Mouse (Mus musculus) limb, embryonic 14.5 days (tissue): ENCODE measurements around the gene Fbxw27. TPM values are rescaled to one million over a fixed set of nuclear protein-coding genes. Genes with fewer than 3 reads are reported as not detected.
"Not testable (repeated sequence)": the region's sequence is repeated elsewhere in the genome, so short reads cannot be mapped to it uniquely, and the experiment has no call there.

Source experiments
- ATAC-seq: fragments of 200-750 bp; cut with Nextera tagmentation; 2 replicates; pipeline ENCODE4 v1.8.0; 2017; ENCODE audit warnings: low read depth, moderate number of reproducible peaks, moderate TSS enrichment; ENCODE audit not compliant: low FRiP score
- DNase-seq: peaks from one replicate; pipeline ENCODE4 v3.0.0-alpha.2; 2015; ENCODE audit warnings: low spot score
- H3K27ac ChIP-seq: fragments of 300-500 bp; sonication (generic); replicated peaks from 2 replicates; pipeline ENCODE4 v1.5.1; 2014; ENCODE audit warnings: low read depth, mild to moderate bottlenecking, low read length, moderate library complexity, mixed read lengths
- H3K27me3 ChIP-seq: fragments of 300-500 bp; sonication (generic); 2 replicates; pipeline ENCODE4 v1.6.1; 2014; ENCODE audit warnings: low read length, mixed read lengths; ENCODE audit not compliant: control insufficient read depth, insufficient read depth
- H3K36me3 ChIP-seq: fragments of 300-500 bp; sonication (generic); 2 replicates; pipeline ENCODE4 v1.6.1; 2014; ENCODE audit warnings: mild to moderate bottlenecking, low read length, moderate library complexity, mixed read lengths; ENCODE audit not compliant: control insufficient read depth, insufficient read depth
- H3K4me1 ChIP-seq: fragments of 300-500 bp; sonication (generic); 2 replicates; pipeline ENCODE4 v1.6.1; 2014; ENCODE audit warnings: antibody characterized with exemption, low read length, mixed read lengths; ENCODE audit not compliant: control insufficient read depth, insufficient read depth
- H3K4me2 ChIP-seq: fragments of 300-500 bp; sonication (generic); replicated peaks from 2 replicates; pipeline ENCODE4 v1.6.1; 2014; ENCODE audit warnings: low read depth, mild to moderate bottlenecking, low read length, moderate library complexity; ENCODE audit not compliant: severe bottlenecking
- H3K4me3 ChIP-seq: fragments of 300-500 bp; sonication (generic); replicated peaks from 2 replicates; pipeline ENCODE4 v1.5.1; 2014; ENCODE audit warnings: low read length
- H3K9ac ChIP-seq: fragments of 300-500 bp; sonication (generic); 2 replicates; pipeline ENCODE4 v1.6.1; 2014; ENCODE audit warnings: mild to moderate bottlenecking, low read depth, low read length, moderate library complexity; ENCODE audit not compliant: severe bottlenecking
- H3K9me3 ChIP-seq: fragments of 300-500 bp; sonication (generic); 2 replicates; pipeline ENCODE4 v1.6.1; 2016; ENCODE audit warnings: low read length; ENCODE audit not compliant: control insufficient read depth
- POLR2A ChIP-seq: fragments of 200-500 bp; IDR thresholded peaks from 2 replicates; pipeline ENCODE4 v1.8.0; 2012; ENCODE audit warnings: inconsistent platforms, mild to moderate bottlenecking, moderate library complexity, borderline replicate concordance; ENCODE audit not compliant: insufficient read depth, insufficient read length; ENCODE audit errors: extremely low read depth
- WGBS: fragments of 180-500 bp; shearing (Covaris S2); extraction: QIAGEN DNeasy Blood & Tissue Kit; methylation state at CpG from one replicate; pipeline ENCODE4 v1.1.7; 2014; 5-methylcytosine and 5-hydroxymethylcytosine counted together
- polyA plus RNA-seq, 2 experiments: library from polyadenylated mRNA; depleted of rRNA in 1 of 2; stranded (reverse) in 1 of 2; unstranded in 1 of 2; fragments of >200 nt; fragmentation: Nextera tagmentation in 1 of 2; extraction: Ambion mirVana in 1 of 2; gene quantifications; 2 replicates each; pipeline versions ENCODE4 v1.2.1 to v1.2.3; 2012 to 2014

Fbxw27 gene
- polyA plus RNA-seq, 2 experiments = not detected

DNA sequence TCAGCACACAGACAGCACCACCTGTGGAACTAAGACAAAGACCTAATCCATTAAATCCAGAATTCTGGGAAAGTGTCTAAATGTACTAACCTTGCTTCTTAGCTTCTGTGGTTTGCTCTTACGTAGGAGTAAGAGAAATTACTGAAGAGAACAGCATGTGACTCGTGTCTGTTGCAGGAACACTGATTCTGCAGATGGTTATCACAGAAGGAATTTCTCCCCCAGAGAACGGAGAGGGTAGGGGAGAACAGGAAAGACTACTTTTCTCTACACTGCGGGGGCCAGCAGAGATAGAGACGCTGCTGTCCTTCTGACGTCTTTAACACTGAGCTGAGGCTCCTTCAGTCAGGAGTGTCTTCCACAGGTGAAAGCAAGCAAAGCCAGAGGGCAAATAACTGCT, 25.9 kb upstream of the Fbxw27 start:
- Histone ChIP-seq H3K4me3 (no peak overlapping the region), H3K9ac (no peak overlapping the region), H3K4me2 (no peak overlapping the region), H3K4me1 (no peaks in the 10 kb centered on the region), H3K36me3 (no peaks in the 10 kb centered on the region), H3K27ac (no peak overlapping the region), H3K27me3 (no peaks in the 10 kb centered on the region), H3K9me3 (no peaks in the 10 kb centered on the region)
- DNase-seq = no peak
- WGBS = 51% methylated on average over 6 of the region's 6 CpGs
- no peak for ATAC-seq
- TF ChIP-seq POLR2A = no peak

DNA sequence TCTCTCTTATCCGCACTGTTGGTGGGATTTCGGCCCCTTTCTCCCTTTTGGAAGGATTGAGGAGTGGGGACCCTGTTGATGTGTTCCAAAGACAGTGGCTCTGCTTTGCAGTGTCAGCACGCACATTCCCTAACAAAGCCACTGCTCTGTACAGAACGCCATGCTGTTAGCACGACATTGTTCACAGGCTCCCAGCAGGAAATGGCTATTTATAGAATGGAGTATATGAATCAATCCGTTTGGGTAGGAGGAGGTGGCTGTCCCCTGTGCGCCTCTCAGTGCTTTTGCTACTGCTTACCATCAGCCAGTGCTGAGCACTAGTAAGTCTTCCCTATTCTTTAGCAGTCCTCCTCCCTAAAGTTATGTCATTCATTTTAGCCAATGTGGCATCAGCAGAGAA, 23.0 kb upstream of the Fbxw27 start:
- Histone ChIP-seq H3K36me3 (no peaks in the 10 kb centered on the region), H3K4me3 (no peak overlapping the region), H3K4me2 (no peak overlapping the region), H3K27me3 (no peaks in the 10 kb centered on the region), H3K27ac (no peak overlapping the region), H3K4me1 (no peaks in the 10 kb centered on the region), H3K9me3 (no peaks in the 10 kb centered on the region), H3K9ac (no peak overlapping the region)
- ATAC-seq (no peak), DNase-seq (no peak)
- 61% methylated on average over 7 of the region's 7 CpGs for WGBS
- TF ChIP-seq POLR2A = no peak

DNA sequence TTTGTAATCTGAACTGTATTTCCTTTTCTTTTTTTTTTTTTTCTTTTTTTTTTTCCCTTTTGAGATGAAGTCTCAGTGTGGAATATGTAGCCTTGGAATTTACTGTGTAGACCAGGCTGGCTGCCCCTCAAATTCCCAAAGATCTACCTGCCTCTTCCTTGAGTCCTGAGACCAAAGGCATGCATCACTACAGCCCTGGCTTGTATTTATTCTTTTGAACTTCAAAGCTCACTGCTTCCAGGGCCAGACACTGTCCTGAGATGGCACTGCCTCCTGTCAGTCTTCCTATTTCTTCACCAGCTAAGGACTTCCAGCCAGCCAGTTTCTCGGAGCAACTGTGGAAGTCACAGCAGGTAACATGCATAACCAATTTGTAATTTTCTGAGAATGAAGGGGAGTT, 21.5 kb upstream of the Fbxw27 start, which contains the start of gene Spink8:
Gene Spink8, plus strand, starts transcription at position 301 of the 400 bp plus-strand sequence.
- ATAC-seq (no peak), DNase-seq (no peak)
- no peaks in the 10 kb centered on the region for H3K36me3 ChIP-seq
- no peak for TF ChIP-seq POLR2A
- no peak within 1 kb of the TSS for H3K4me2 ChIP-seq
- no peaks in the 10 kb centered on the region for H3K4me1 ChIP-seq
- WGBS = 49% methylated on average over 1 of the region's 1 CpGs
- H3K9me3 ChIP-seq = no peaks in the 10 kb centered on the region
- no peak within 1 kb of the TSS for H3K4me3 ChIP-seq
- H3K27ac ChIP-seq = no peak within 1 kb of the TSS
- H3K9ac ChIP-seq = no peak within 1 kb of the TSS
- no peaks in the 10 kb centered on the region for H3K27me3 ChIP-seq

DNA sequence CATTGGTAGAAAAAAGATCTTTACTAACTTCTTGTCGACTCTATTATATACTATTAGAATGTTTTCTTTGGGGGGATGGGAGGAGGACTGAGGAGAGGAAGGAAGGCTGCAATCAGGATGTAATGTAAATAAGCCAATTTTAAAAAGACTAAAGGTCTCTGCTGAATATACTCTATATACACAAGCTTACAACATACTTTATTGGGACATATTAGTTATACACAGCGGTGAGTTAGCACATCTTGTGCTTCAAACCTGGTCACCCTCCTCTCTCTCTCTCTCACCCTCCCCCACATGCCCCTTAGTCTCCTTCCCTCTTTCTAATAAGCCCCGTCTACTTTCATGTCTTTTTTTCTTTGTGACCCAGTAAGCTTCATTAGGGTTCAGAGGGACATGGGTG, 17.4 kb upstream of the Fbxw27 start:
- H3K4me3 ChIP-seq = no peak overlapping the region
- DNase-seq = no peak
- no peaks in the 10 kb centered on the region for H3K9me3 ChIP-seq
- no peak overlapping the region for H3K4me2 ChIP-seq
- H3K27me3 ChIP-seq = no peaks in the 10 kb centered on the region
- no peaks in the 10 kb centered on the region for H3K4me1 ChIP-seq
- ATAC-seq = no peak
- no peak for TF ChIP-seq POLR2A
- H3K9ac ChIP-seq = no peak overlapping the region
- H3K36me3 ChIP-seq = no peaks in the 10 kb centered on the region
- H3K27ac ChIP-seq = no peak overlapping the region
- 56% methylated on average over 3 of the region's 3 CpGs for WGBS

DNA sequence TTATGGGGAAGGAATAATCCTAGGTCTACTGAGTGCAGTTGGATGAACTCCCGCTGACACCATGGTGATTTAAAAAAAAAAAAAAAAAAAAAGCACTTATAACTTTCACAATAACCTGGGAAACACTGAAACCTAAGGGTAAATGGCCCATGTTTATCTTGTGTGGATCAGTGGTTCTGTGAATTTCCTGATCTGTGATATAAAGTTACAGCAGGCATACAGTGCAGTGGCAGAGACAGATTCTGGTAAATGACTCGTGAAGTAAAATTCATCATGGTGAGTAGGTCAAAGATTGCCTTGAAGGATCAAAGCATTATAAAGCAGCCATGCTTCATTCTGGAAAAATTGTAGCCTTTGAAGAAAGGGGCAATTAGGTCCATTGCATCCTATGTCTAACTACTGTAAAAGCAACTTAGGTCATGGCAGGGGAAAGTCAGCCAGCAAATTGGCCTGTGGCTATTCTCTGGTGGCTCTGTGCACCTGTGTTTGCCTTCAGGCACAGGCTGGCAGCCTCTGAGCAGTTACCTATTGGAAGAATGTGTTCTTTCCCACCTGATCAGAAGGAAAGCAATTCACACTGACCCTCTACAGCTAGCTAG, 16.3 kb upstream of the Fbxw27 start:
- Histone ChIP-seq H3K4me3 (no peak overlapping the region), H3K36me3 (no peaks in the 10 kb centered on the region), H3K27ac (no peak overlapping the region), H3K9me3 (no peaks in the 10 kb centered on the region), H3K4me1 (no peaks in the 10 kb centered on the region), H3K4me2 (no peak overlapping the region), H3K27me3 (no peaks in the 10 kb centered on the region), H3K9ac (no peak overlapping the region)
- no peak for ATAC-seq
- TF ChIP-seq POLR2A = no peak
- DNase-seq = no peak
- WGBS = 66% methylated on average over 2 of the region's 2 CpGs

DNA sequence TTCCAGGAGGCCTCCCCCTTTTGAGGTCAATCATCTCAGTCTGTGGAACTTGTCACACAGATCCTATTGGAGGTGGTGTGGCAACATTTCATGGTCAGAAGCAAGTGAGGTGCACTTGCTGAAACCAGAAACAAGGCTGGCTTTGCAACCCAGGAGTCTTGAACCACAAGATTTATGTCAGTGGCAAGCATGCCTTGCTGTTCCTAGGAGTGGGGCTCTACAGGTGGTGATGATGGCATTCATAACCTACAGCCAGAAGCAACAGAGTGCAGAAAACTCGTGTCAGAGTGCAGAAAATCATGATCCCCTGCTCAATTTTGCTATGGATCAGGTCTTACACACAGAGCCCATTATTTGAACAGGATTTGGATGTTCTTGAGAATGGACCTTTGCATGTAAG, 15.8 kb upstream of the Fbxw27 start:
- no peak overlapping the region for H3K9ac ChIP-seq
- no peaks in the 10 kb centered on the region for H3K9me3 ChIP-seq
- TF ChIP-seq POLR2A = no peak
- no peak overlapping the region for H3K4me3 ChIP-seq
- no peak overlapping the region for H3K4me2 ChIP-seq
- H3K4me1 ChIP-seq = no peaks in the 10 kb centered on the region
- H3K27me3 ChIP-seq = no peaks in the 10 kb centered on the region
- no peaks in the 10 kb centered on the region for H3K36me3 ChIP-seq
- ATAC-seq = no peak
- DNase-seq = no peak
- WGBS = 40% methylated on average over 1 of the region's 1 CpGs
- H3K27ac ChIP-seq = no peak overlapping the region

DNA sequence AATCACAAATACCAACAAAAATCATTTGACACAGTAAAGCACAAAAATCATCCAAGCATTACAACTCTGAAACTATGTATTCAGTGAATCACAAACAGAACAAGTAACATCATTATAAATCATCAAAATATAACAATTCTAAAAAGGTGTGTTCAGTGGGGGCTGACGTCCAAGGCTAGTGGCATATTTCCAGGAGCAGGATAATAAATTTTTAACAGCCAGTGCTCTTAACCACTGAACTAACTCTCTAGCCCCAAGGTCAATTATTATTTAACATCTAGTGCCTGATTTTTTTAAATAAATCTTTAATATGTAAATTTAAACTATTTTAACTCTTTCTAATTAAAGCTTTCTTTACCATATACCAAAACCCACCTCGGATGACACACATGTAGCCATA, 15.1 kb upstream of the Fbxw27 start:
- DNase-seq, H3K9me3 ChIP-seq, H3K4me3 ChIP-seq, H3K36me3 ChIP-seq, H3K27me3 ChIP-seq, H3K4me2 ChIP-seq, ATAC-seq, H3K4me1 ChIP-seq, H3K9ac ChIP-seq, H3K27ac ChIP-seq: not testable (repeated sequence)
- 55% methylated on average over 2 of the region's 2 CpGs for WGBS
